Mouse (Mus musculus): ENCODE results near the gene Kremen2.

DNA sequence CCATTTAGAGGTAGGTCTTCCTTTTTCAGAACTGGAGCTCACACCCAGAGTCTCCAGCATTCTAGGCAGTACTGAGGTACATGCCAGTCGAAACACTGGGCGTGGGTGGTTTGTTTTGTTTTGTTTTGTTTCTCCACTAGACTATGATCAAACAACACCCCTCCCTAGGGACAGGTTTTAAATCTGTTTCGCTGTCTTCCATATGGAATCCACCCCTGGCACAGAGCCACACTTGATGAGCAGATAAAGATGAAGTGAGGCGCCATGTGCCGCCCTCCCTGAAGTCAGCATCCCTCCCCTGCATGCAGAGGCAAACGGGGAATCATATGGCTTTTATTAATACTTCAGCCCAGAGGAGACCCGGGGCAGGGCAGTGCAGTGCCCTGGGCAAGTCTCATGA, 40.9 kb downstream of the Kremen2 start:
- TF ChIP-seq CTCF (IDR thresholded peaks at IDR 0.05; ENCODE audit: borderline replicate concordance, insufficient read depth, low read length) (no peak), POLR2A (IDR thresholded peaks at IDR 0.05; ENCODE audit: low read depth, low read length) (no peak)

Data from embryonic fibroblast, embryonic 13.5 days (primary cell).